Mouse (Mus musculus): ENCODE data around the gene Crcp. TPM values are rescaled to one million over a fixed set of nuclear protein-coding genes. Genes with fewer than 3 reads are reported as not detected.

Crcp gene
- polyA plus RNA-seq (2015; fragmentation: Nextera tagmentation; extraction: Ambion mirVana) = 36.8 and 42.8 TPM in 2 replicates

DNA sequence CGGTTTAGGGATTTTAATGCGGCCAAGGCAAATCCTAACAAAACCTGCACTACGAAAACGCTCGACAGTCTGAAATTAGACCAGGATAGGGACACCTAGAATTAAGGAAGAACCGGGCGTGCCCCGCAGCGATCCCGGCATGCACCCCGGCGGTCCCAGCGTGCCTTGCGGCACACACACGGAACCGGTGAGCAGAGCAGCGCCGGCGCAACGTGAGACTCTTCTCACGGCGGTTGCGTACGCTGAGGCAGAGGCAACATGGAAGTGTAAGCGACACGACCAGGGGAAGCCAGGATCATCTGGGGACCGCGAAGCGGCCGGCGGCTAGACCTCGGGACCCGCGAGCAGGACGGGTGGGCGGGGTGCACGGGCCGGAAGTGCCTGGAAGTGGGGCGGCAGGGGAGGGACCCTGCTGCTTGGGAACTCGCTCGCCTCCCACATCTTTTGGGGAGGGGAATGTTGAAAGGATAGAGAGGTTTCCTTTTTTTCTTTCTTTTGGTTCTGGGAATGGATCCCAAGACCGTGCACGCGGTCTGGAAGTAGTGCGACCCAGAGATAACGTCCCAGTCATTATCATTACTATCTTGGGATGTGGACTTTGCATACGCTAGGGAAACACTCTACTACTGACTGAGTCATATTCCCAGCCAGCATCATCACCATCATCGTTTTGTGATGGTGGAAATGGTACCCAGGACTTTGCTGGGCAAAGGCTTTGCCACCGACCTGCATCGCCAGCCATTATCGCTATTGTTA lies at the start of gene Crcp, which contains the start of gene Asl:
Gene Crcp, plus strand, starts transcription at position 149 of the 756 bp plus-strand sequence.
Gene Asl, minus strand, starts transcription at position 106 of the 756 bp plus-strand sequence.
- Histone ChIP-seq H3K9ac (ENCODE audit: low read depth, low read length) (peak within 1 kb of the TSS; percentile 77), H3K4me2 (ENCODE audit: low read length) (peak within 1 kb of the TSS; percentile 73), H3K27ac (peak within 1 kb of the TSS; percentile 95), H3K27me3 (ENCODE audit: insufficient read depth, low read length) (no peaks in the 10 kb centered on the region), H3K9me3 (replicated peaks; ENCODE audit: low read length) (no peaks in the 10 kb centered on the region), H3K36me3 (ENCODE audit: insufficient read depth, low read length) (no peaks in the 10 kb centered on the region), H3K4me1 (replicated peaks; ENCODE audit: insufficient read depth, low read length) (no peaks in the 10 kb centered on the region), H3K4me3 (replicated peaks; ENCODE audit: low read depth, low read length) (peak within 1 kb of the TSS; percentile 68)
- TF ChIP-seq CTCF (IDR thresholded peaks at IDR 0.05; ENCODE audit: low read depth) = no peak
- ATAC-seq (replicated peaks; ENCODE audit: low FRiP score, low read depth) (peak; percentile 77), DNase-seq (ENCODE audit: low spot score) (peak; percentile 82)
- 1% methylated on average over 51 of the region's 51 CpGs for WGBS

DNA sequence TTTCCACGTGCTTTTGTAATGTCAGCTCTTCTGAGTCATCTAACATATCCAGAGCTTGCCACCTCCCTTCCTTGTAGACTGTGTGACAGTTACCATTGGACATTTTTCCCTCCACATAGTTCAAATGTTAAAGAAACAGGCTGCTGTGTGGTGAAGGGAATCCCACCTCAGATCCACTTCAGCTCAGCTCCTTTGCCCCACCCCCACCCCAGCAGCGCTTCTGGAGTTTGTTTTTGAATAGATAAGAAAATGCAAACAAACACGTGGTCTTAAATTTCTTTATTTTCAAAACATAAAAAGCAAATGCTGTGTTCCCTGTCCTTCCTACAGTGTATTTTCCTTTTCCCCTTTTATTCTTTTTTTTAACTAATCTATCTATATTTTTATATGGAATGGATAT lies 48.9 kb upstream of the Crcp start:
- H3K27me3 ChIP-seq (ENCODE audit: insufficient read depth, low read length) = no peaks in the 10 kb centered on the region
- H3K4me2 ChIP-seq (ENCODE audit: low read length) = no peak overlapping the region
- no peak overlapping the region for H3K27ac ChIP-seq
- H3K4me1 ChIP-seq (replicated peaks; ENCODE audit: insufficient read depth, low read length) = no peaks in the 10 kb centered on the region
- 49% methylated on average over 3 of the region's 3 CpGs for WGBS
- no peak for TF ChIP-seq CTCF (IDR thresholded peaks at IDR 0.05; ENCODE audit: low read depth)
- H3K9ac ChIP-seq (ENCODE audit: low read depth, low read length) = no peak overlapping the region
- DNase-seq (ENCODE audit: low spot score) = no peak
- no peak for ATAC-seq (replicated peaks; ENCODE audit: low FRiP score, low read depth)
- no peaks in the 10 kb centered on the region for H3K9me3 ChIP-seq (replicated peaks; ENCODE audit: low read length)
- peaks cover 6% of the 10 kb centered on the region; the same call in 1 of the 2 replicates for H3K36me3 ChIP-seq (ENCODE audit: insufficient read depth, low read length)
- no peak overlapping the region for H3K4me3 ChIP-seq (replicated peaks; ENCODE audit: low read depth, low read length)

DNA sequence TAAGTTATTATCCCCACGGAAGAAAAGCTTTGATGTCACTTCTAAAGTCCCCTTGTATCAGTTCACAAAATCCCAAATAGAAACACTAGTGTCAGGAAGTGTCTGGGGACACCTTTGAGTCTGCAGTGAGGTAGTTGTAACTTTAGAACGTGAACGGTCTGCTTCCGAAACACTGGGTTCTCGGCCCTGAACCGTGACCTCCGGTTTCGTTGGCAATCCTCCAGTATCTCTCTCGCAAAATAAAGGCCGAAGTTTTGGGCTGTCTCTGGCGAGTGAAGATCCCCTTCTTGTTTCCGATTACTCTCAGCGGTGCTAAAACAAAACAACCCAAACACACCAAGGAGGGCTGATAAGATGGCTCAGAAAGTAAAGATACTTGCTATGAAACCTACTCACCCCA lies 39.7 kb upstream of the Crcp start:
- 54% methylated on average over 13 of the region's 13 CpGs for WGBS
- no peak for ATAC-seq (replicated peaks; ENCODE audit: low FRiP score, low read depth)
- Histone ChIP-seq H3K4me1 (replicated peaks; ENCODE audit: insufficient read depth, low read length) (no peaks in the 10 kb centered on the region), H3K4me2 (ENCODE audit: low read length) (no peak overlapping the region), H3K36me3 (ENCODE audit: insufficient read depth, low read length) (0 out of 2 replicates have a peak, but pooled peaks cover 3% of the 10 kb centered on the region), H3K9ac (ENCODE audit: low read depth, low read length) (no peak overlapping the region), H3K27ac (no peak overlapping the region), H3K4me3 (replicated peaks; ENCODE audit: low read depth, low read length) (no peak overlapping the region), H3K9me3 (replicated peaks; ENCODE audit: low read length) (no peaks in the 10 kb centered on the region), H3K27me3 (ENCODE audit: insufficient read depth, low read length) (no peaks in the 10 kb centered on the region)
- no peak for DNase-seq (ENCODE audit: low spot score)
- no peak for TF ChIP-seq CTCF (IDR thresholded peaks at IDR 0.05; ENCODE audit: low read depth)

DNA sequence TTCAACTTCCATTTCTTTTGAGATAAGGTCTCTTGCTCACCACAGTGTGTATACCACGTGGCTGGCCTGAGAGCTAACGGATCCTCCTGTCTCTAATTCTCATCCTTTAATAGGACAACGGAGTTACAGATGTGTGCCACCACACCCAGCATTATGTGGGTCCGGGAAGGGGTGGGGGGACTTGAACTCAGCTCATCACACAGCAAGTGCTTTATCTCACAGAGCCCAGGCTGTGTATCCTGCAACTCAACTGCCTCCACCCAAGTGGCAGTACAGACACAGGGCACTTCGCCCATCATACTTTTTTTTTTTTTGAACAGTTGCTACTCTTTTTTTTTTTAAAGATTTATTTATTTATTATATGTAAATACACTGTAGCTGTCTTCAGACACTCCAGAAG lies 37.2 kb upstream of the Crcp start:
- DNase-seq (ENCODE audit: low spot score) (no peak), ATAC-seq (replicated peaks; ENCODE audit: low FRiP score, low read depth) (no peak)
- TF ChIP-seq CTCF (IDR thresholded peaks at IDR 0.05; ENCODE audit: low read depth) = no peak
- Histone ChIP-seq H3K36me3 (ENCODE audit: insufficient read depth, low read length) (0 out of 2 replicates have a peak, but pooled peaks cover 4% of the 10 kb centered on the region), H3K4me1 (replicated peaks; ENCODE audit: insufficient read depth, low read length) (no peaks in the 10 kb centered on the region), H3K27ac (no peak overlapping the region), H3K27me3 (ENCODE audit: insufficient read depth, low read length) (no peaks in the 10 kb centered on the region), H3K4me2 (ENCODE audit: low read length) (no peak overlapping the region), H3K4me3 (replicated peaks; ENCODE audit: low read depth, low read length) (no peak overlapping the region), H3K9me3 (replicated peaks; ENCODE audit: low read length) (no peaks in the 10 kb centered on the region), H3K9ac (ENCODE audit: low read depth, low read length) (no peak overlapping the region)
- 90% methylated on average over 5 of the region's 5 CpGs for WGBS

DNA sequence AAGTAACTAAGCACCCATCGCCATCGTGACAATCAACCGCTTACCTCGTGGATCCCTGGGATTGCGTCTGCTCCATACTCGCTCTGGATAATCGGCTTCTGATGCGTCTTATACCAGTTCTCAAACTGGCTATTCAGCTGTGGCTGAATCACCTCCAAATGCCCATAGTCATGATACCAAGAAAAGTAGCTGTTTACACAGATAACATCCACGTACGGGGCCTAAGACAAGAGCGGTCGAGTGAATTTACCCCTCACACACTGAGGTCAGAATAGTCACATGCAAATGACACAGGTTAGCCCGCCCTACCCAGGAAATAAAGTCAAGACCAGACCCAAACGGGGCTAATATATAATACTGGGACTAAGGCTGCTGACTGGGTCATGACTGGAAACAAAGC lies 35.7 kb upstream of the Crcp start:
- DNase-seq (ENCODE audit: low spot score) (no peak), ATAC-seq (replicated peaks; ENCODE audit: low FRiP score, low read depth) (no peak)
- no peaks in the 10 kb centered on the region for H3K9me3 ChIP-seq (replicated peaks; ENCODE audit: low read length)
- no peaks in the 10 kb centered on the region for H3K27me3 ChIP-seq (ENCODE audit: insufficient read depth, low read length)
- no peak overlapping the region for H3K4me2 ChIP-seq (ENCODE audit: low read length)
- TF ChIP-seq CTCF (IDR thresholded peaks at IDR 0.05; ENCODE audit: low read depth) = no peak
- no peak overlapping the region for H3K4me3 ChIP-seq (replicated peaks; ENCODE audit: low read depth, low read length)
- 93% methylated on average over 14 of the region's 14 CpGs for WGBS
- no peaks in the 10 kb centered on the region for H3K4me1 ChIP-seq (replicated peaks; ENCODE audit: insufficient read depth, low read length)
- no peak overlapping the region for H3K9ac ChIP-seq (ENCODE audit: low read depth, low read length)
- 0 out of 2 replicates have a peak, but pooled peaks cover 3% of the 10 kb centered on the region for H3K36me3 ChIP-seq (ENCODE audit: insufficient read depth, low read length)
- H3K27ac ChIP-seq = no peak overlapping the region

DNA sequence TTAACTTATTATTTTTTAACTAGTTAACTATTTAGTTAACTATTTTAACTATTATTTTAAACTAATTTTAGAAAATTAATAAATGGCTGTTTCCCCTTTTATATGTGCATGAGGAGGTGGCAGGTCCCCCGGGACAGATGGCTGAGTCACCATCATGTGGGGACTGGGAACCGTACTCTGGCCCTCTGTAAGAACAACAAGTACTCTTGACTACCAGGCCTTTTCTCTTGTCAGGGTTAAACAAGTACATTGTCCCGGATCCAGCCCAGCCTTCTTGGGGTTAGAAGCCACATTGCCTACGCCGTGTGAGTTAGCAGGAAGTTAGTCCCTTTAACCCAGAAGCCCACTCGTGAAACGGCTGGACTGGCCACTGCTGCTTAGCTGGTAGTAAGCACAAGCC lies 34.1 kb upstream of the Crcp start:
- no peak overlapping the region for H3K27ac ChIP-seq
- H3K9ac ChIP-seq (ENCODE audit: low read depth, low read length) = no peak overlapping the region
- DNase-seq (ENCODE audit: low spot score) = no peak
- no peak for ATAC-seq (replicated peaks; ENCODE audit: low FRiP score, low read depth)
- H3K36me3 ChIP-seq (ENCODE audit: insufficient read depth, low read length) = 0 out of 2 replicates have a peak, but pooled peaks cover 3% of the 10 kb centered on the region
- no peaks in the 10 kb centered on the region for H3K27me3 ChIP-seq (ENCODE audit: insufficient read depth, low read length)
- no peaks in the 10 kb centered on the region for H3K4me1 ChIP-seq (replicated peaks; ENCODE audit: insufficient read depth, low read length)
- no peak for TF ChIP-seq CTCF (IDR thresholded peaks at IDR 0.05; ENCODE audit: low read depth)
- no peak overlapping the region for H3K4me3 ChIP-seq (replicated peaks; ENCODE audit: low read depth, low read length)
- H3K4me2 ChIP-seq (ENCODE audit: low read length) = no peak overlapping the region
- WGBS = 92% methylated on average over 7 of the region's 7 CpGs
- no peaks in the 10 kb centered on the region for H3K9me3 ChIP-seq (replicated peaks; ENCODE audit: low read length)

Measured in kidney, postnatal 0 days (tissue).